Mouse (Mus musculus): ENCODE data around the gene Ceacam9.
"Not testable (repeated sequence)": the region's sequence is repeated elsewhere in the genome, so short reads cannot be mapped to it uniquely, and the experiment has no call there.

The Ceacam9 gene

GRCm38 (mm10) chr7:16721629-16722028 lies at the start of gene Ceacam9:
Ceacam9 (plus strand) TSS chr7:16721929.
- no peak for DNase-seq

GRCm38 (mm10) chr7:16673823-16674222 lies 47.9 kb upstream of the Ceacam9 start:
- no peak for DNase-seq

DNA sequence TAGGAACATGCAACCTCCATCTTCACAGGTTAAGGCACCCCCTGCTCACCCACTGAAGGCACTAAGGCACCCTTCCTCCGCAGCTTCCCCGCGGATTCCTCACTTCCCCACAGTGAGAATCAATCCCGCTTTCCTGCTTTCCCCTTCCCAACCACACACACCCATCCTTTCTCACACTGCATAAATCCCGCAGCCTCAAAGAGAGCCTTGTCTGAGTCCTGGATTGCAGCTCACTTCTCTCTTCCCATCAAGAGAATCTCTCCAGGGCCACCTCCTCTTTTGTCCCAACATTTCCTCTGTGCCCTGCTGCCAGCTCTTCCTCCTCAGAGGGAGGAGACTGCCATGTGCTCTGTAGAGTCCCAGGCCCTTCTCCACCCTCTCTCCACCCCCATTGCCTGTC lies 47.0 kb upstream of the Ceacam9 start:
- not testable (repeated sequence) for DNase-seq

DNA sequence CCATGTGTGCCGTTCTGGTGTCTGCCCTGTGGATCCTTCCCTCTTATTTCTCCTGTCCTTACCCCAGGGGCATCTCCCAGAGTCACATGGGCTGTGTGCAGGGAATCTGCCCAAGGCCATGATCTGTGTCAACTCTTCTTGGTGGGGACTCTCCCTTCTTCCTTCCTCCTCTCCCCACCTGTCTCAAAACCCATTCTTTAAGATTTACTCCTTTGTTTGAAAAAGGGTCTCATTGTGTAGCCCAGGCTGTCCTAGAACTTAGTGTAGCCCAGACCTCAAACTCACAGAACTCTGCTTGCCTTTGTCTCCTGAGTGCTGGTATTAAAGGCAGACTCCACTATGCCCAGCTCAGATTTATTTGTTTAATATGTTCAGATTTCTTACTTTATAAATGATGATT lies 46.1 kb upstream of the Ceacam9 start, which contains the start of gene Ceacam15:
Ceacam15 (minus strand) TSS at position 101 of the 400 bp plus-strand sequence.
- no peak for DNase-seq

DNA sequence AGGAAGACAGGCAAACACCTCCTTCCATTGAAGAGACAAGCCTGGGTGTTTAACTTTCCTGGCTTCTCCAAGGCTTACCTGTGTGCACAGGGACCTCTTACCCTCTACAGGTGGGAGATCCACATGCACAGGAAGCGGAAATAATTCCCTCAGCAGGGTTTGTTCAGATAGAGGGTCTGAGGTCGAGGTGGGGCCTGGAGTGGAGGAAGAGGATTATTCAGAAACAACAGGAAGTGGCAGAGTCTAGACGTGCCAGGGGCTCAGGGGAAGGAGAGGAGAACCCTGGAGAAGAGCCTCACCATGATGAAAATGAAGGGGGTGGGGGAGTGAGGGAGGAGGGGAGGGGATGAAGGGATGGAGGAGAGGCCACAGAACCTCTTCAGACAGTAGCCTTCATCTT lies 41.5 kb upstream of the Ceacam9 start:
- DNase-seq = not testable (repeated sequence)

DNA sequence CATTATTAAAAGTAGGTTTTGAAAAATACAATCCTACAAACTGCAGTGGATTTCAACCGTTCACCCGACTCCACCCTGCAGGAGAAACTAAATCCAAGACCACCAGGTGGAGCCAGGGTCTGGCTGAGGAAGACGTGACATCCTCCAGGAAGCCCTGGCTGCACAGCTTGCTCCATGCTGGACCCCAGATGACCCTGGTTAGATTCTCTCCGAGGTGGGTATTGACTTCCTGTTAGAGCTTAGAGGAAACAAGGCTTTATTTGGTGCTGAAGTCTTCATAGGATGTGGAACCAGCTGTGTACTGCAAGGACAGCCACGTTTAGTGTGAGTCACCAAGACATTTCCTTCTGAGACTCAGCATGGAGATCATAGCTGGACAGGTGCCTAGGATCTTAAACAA lies 32.5 kb upstream of the Ceacam9 start:
- no peak for DNase-seq

DNA sequence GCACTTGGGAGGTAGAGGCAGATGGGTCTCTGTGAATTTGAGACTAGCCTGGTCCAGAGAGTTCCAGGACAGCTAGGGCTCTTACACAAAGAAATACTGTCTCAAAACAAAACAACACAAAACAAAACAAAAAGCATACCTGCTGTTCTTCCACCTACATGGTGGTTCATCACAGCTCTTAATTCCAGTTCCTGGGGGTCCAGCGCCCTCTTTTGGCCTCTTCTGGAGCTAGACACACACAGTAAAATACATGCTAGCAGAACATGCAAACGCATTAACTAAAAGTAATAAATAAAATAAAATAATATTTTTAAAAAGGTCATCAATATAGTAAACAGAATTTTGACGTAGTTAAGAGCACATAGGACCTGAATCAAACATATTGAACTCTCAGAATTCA lies 26.7 kb upstream of the Ceacam9 start:
- DNase-seq = peak; percentile 1

- DNase-seq = no peak
These were observed 22.7 kb upstream of the Ceacam9 start for GRCm38 (mm10) chr7:16699042-16699441.

DNA sequence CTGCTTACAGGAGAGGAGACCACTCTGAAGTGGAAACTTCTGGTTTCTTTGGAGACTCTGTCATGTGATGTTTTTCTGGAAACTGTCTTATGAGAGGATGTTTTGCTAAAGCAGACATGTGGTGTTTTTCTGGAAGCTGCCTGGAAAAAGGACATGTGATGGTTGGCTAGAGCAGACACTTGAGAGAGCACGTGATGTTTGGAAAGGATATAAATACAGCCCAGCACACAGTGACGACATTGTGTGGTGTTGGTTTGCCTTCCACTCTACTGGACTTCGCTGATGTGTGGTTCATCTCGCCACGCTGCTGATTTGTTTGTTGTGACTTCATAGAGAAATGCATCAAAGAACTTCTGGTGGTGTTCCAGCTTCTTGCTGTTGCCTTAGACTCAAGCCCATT lies 21.1 kb upstream of the Ceacam9 start:
- DNase-seq = no peak

DNA sequence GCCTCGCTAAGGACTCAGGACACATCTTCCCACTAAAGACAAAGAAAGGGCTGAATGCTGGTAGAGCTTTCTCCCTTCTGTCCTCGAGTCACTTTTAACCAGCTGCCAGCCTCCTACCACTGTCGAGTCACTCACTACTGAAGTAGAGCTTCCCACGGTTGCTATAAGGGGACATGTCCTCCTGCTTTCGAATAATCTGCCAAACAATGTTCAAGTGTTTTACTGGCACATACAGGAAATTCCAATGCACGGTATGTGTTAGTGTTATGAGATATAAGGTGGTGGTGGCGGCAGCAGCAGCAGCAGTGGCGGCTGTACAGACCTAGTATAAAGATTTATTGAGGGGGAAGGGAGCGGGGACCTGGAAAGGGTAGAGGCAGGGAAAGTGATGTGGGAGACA lies 15.3 kb upstream of the Ceacam9 start:
- DNase-seq = no peak

DNA sequence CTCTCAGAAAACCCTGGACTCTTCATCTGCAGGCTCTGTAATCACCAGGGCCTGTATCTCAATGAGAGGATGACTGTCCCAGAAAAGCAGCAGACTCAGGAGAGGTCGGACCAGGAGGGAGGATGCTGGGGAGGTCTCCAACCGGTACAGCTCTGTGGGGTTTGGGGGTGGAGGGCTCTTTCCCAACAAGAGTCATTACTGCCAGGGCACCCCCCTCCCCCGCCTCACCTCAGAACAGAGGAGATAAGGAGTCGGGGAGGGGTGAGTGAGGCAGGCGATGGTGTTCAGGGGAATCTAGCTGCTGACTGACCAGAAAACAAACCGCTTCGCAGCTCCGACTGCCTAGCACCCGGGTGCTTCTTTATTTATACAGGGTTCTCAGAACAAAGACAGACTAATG lies 13.5 kb upstream of the Ceacam9 start:
- no peak for DNase-seq

DNA sequence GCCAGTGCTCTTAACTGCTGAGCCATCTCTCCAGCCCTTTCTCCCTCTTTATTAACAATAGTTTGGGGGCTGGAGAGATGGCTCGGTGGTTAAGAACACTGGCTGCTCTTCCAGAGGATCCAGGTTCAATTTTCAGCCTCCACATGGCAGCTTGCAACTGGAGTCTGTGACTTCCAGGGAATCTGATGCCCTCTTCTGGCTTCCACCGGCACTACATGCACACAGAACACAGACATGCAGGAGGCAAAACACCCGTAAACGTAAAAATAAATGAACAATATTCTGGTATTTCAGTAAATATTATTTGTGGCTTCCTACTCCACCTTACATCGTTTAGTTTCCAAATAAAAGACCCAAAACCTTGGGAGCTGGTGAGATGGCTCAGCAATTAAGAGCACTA lies 11.1 kb upstream of the Ceacam9 start:
- no peak for DNase-seq

- DNase-seq = no peak
These were observed 8.9 kb upstream of the Ceacam9 start for GRCm38 (mm10) chr7:16712633-16713415.

- DNase-seq = not testable (repeated sequence)
These were observed 5.1 kb upstream of the Ceacam9 start for GRCm38 (mm10) chr7:16716456-16717152.

GRCm38 (mm10) chr7:16722490-16722889 lies 761 bp downstream of the Ceacam9 start:
- DNase-seq = not testable (repeated sequence)

GRCm38 (mm10) chr7:16728596-16729348 lies 7.0 kb downstream of the Ceacam9 start:
- peak; percentile 45 for DNase-seq

GRCm38 (mm10) chr7:16729563-16729962 lies 7.8 kb downstream of the Ceacam9 start:
- not testable (repeated sequence) for DNase-seq

DNA sequence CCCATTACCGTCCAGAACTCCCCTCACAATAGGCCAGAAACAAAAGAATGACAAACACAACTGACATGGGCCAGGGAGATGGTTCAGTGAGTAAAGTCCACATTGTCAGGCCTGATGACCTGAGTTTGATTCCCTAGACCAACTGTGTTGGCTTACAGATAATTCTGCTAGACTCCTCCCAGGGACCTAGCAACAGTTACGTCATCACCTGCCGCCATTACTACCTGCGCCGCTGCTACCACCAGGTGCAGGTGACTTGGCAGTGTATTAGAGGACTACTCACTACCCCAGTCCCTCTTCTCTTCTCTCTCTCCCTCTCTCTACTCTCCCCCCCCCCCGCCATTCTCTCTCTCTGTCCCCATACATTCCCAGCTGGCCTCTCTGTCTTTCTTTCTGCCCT lies 9.1 kb downstream of the Ceacam9 start:
- no peak for DNase-seq

- no peak for DNase-seq
These were observed 10.2 kb downstream of the Ceacam9 start for GRCm38 (mm10) chr7:16731893-16732422.

GRCm38 (mm10) chr7:16737606-16738072 lies 15.9 kb downstream of the Ceacam9 start:
- peak; percentile 36 for DNase-seq

DNA sequence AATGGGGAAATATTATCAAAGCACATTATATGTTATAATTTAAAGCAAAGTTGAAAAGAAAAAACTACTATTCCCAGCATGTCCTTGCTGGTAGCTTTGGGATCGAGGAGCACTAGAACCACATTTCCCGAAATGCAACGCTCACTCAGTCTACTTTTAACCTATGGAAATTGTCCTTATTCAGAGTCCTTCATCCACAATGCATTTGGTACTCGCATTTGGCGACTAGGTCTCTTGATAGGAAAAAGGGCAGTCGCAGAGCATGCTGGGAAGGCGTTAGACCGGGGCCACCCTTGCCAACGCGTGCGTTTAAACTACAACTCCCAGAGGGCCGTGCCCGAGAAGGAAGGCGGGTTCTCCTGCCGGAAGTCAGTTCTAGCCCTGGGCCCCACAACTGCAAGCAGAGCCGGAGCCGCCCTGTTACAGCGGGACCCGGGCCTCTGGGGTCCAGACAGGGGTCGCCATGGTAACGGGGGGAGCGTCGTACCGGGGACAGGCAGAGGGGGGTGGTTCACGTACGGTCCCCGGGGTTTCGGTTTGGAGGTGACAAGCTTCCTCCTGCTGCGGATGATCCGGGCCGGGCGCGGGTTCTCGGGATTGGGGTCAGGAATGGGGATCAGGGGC lies 16.5 kb downstream of the Ceacam9 start, which contains the start of gene Ap2s1:
Ap2s1 (plus strand) TSS at position 338 of the 624 bp plus-strand sequence.
- peak; percentile 98 for DNase-seq

GRCm38 (mm10) chr7:16739056-16739604 lies 17.4 kb downstream of the Ceacam9 start:
- no peak for DNase-seq

Measured in cerebellum, adult 8-10 months (tissue).